In the genomic region with DNA sequence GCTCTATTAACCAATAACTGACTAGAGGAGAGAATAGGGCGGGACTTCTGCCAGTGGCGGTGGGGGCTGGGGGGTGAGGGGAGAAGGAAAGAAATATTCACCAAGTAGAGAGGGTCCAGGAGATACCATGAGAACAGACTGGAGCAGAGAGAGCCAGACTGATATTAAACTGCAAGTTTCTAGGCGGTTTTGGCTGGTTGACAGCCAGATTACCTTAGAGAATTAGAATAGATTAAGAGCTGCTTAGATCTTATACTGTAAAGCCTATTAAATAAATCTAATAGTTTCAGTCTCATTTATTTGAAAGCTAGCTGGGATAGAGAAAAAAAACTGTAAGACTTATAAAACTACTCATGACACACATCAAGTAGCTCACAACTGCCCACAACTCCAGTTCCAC, we compare ENCODE assay signal across 22 mouse cellular contexts. TPM values are rescaled to one million over a fixed set of nuclear protein-coding genes. Genes with fewer than 3 reads are reported as not detected.
DNase-seq lines count a peak whose midpoint lies in the region; ATAC-seq and TF ChIP-seq lines count a peak whose summit lies in the region.
"Had no signal": no experiment of that assay in that cellular context is flagged by ENCODE, and none has a peak within 500 bp of the region (broad histone marks: within the 10 kb centered on the region; RNA-seq: fewer than 3 reads in every experiment).

No protein-coding gene starts in this region.

- H3K4me3 ChIP-seq in hindbrain, postnatal 0 days (ENCODE audit: low read length) = no peak overlapping the region
- no peak overlapping the region for H3K4me3 ChIP-seq in hindbrain, embryonic 12.5 days
- H3K4me3 ChIP-seq: forebrain, embryonic 10.5 days; forebrain, embryonic 13.5 days; gastrocnemius, adult 2 months; hindbrain, embryonic 15.5 days; intestine, embryonic 15.5 days had no signal

- H3K27ac ChIP-seq in hindbrain, postnatal 0 days = no peak overlapping the region
- no peak overlapping the region for H3K27ac ChIP-seq in hindbrain, embryonic 12.5 days
- H3K27ac ChIP-seq: forebrain, embryonic 10.5 days; forebrain, embryonic 13.5 days; gastrocnemius, adult 2 months; hindbrain, embryonic 15.5 days; intestine, embryonic 15.5 days had no signal

- H3K27me3 ChIP-seq in hindbrain, postnatal 0 days (ENCODE audit: insufficient read depth, low read length) = no peaks in the 10 kb centered on the region
- H3K27me3 ChIP-seq in hindbrain, embryonic 12.5 days = no peaks in the 10 kb centered on the region
- H3K27me3 ChIP-seq: hindbrain, embryonic 15.5 days; intestine, embryonic 15.5 days had no signal

- no peaks in the 10 kb centered on the region for H3K9me3 ChIP-seq in hindbrain, postnatal 0 days (ENCODE audit: low read length)
- H3K9me3 ChIP-seq in hindbrain, embryonic 12.5 days (replicated peaks) = no peaks in the 10 kb centered on the region
- H3K9me3 ChIP-seq: forebrain, embryonic 10.5 days; forebrain, embryonic 13.5 days; G1E; hindbrain, embryonic 15.5 days; intestine, embryonic 15.5 days had no signal

- 61% methylated on average over 3 of the region's 3 CpGs for WGBS in hindbrain, postnatal 0 days
- 83% methylated on average over 3 of the region's 3 CpGs for WGBS in hindbrain, embryonic 12.5 days

- ATAC-seq in hindbrain, postnatal 0 days = no peak
- ATAC-seq in hindbrain, embryonic 12.5 days (ENCODE audit: low FRiP score) = no peak
- ATAC-seq: activated CD4-positive, CD25-positive, alpha-beta regulatory T cell, adult 4 months; forebrain, embryonic 13.5 days; forebrain, postnatal 0 days; intestine, embryonic 15.5 days had no signal

- no peak overlapping the region for H3K9ac ChIP-seq in hindbrain, postnatal 0 days (replicated peaks; ENCODE audit: low read length)
- no peak overlapping the region for H3K9ac ChIP-seq in hindbrain, embryonic 12.5 days
- H3K9ac ChIP-seq: forebrain, embryonic 13.5 days; forebrain, postnatal 0 days; hindbrain, embryonic 15.5 days; intestine, embryonic 15.5 days had no signal

- no peak for TF ChIP-seq CTCF in hindbrain, postnatal 0 days (IDR thresholded peaks at IDR 0.05; ENCODE audit: low read depth)

- H3K4me2 ChIP-seq in hindbrain, postnatal 0 days (ENCODE audit: low read depth, low read length) = no peak overlapping the region
- H3K4me2 ChIP-seq in hindbrain, embryonic 12.5 days (replicated peaks) = no peak overlapping the region
- H3K4me2 ChIP-seq: forebrain, embryonic 13.5 days; heart, embryonic 11.5 days; hindbrain, embryonic 15.5 days; intestine, embryonic 15.5 days had no signal

- H3K4me1 ChIP-seq in hindbrain, postnatal 0 days (ENCODE audit: insufficient read depth, low read length) = peaks cover 15% of the 10 kb centered on the region; the same call in 1 of the 2 replicates
- peaks cover 6% of the 10 kb centered on the region for H3K4me1 ChIP-seq in hindbrain, embryonic 12.5 days

- DNase-seq in hindbrain, postnatal 0 days (ENCODE audit: low spot score) = peak; percentile 48
- peak; percentile 46 for DNase-seq in retina, postnatal 1 day
- no peak for DNase-seq in retina, embryonic 14.5 days (ENCODE audit: low spot score)
- DNase-seq in retina, postnatal 7 days (ENCODE audit: low read depth, low spot score) = peak; percentile 53
- no peak for DNase-seq in Muller cell, postnatal 12 days (ENCODE audit: inconsistent ontology term)
- DNase-seq: adrenal gland, adult 8-10 months; adrenal gland, postnatal 25 days; B cell, adult 2 months; cerebellum, adult 18-20 months; cerebellum, adult 9-10 months; cerebellum, postnatal 14 days; forebrain, postnatal 0 days; gastrocnemius, adult 2 months; gastrocnemius, postnatal 14 days had no signal

- H3K36me3 ChIP-seq in hindbrain, postnatal 0 days (ENCODE audit: insufficient read depth, low read length) = no peaks in the 10 kb centered on the region
- H3K36me3 ChIP-seq in hindbrain, embryonic 12.5 days = no peaks in the 10 kb centered on the region
- H3K36me3 ChIP-seq: forebrain, embryonic 10.5 days; hindbrain, embryonic 15.5 days; intestine, embryonic 15.5 days had no signal

RNA-seq across cellular contexts. Expression of a gene that starts 2.2 kb away (rescaled TPM):
- 11.6 and 17.4 TPM in 2 replicates for total RNA-seq in hindbrain, postnatal 0 days (2014; rRNA removed)
- polyA plus RNA-seq in hindbrain, postnatal 0 days (2015; fragmentation: Nextera tagmentation; extraction: Ambion mirVana) = 21.1 and 21.7 TPM in 2 replicates
- 15.2 and 15.4 TPM in 2 replicates for polyA plus RNA-seq in hindbrain, embryonic 12.5 days (2016; fragmentation: Nextera tagmentation; extraction: Ambion mirVana)

Comparison
In these comparisons a context has a peak if more than half of its experiments do, and no peak if none do; other contexts are left out.
1. DNase-seq: peak in hindbrain, postnatal 0 days (single experiment), retina, postnatal 1 day (single experiment) and retina, postnatal 7 days (single experiment); none in retina, embryonic 14.5 days (single experiment) and Muller cell, postnatal 12 days (single experiment).